Mouse (Mus musculus): ENCODE results near the gene Cox7b2. TPM values are rescaled to one million over a fixed set of nuclear protein-coding genes. Genes with fewer than 3 reads are reported as not detected.
"Not testable (repeated sequence)": the region's sequence is repeated elsewhere in the genome, so short reads cannot be mapped to it uniquely, and the experiment has no call there.

Gene Cox7b2
- 0.28 and 0.84 TPM in 2 replicates for polyA plus RNA-seq (2015; fragmentation: Nextera tagmentation; extraction: Ambion mirVana)

DNA sequence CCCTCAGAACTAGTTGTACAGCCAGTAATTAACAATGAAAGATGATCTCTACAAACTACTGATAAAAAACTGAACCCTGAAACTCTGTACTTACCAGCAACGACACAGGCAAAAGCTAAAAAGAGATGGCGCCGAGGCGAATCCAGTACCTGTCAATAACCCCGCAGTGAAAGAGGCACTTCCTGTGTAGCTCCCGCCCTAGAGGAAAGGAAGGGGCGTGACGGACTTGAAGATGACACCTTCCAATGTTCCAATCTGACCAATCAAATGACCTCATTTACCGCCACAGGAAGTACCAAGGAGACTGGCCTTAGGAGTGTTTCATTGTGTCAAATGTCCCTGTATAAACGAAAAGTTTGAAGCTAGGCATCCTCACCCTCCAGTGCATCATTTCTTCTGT, at the start of gene Cox7b2:
Cox7b2 (minus strand) TSS at position 127 of the 400 bp plus-strand sequence.
- Histone ChIP-seq H3K36me3 (no peaks in the 10 kb centered on the region), H3K27me3 (no peaks in the 10 kb centered on the region), H3K9ac (no peak within 1 kb of the TSS), H3K4me2 (no peak within 1 kb of the TSS), H3K27ac (no peak within 1 kb of the TSS), H3K9me3 (replicated peaks) (no peaks in the 10 kb centered on the region), H3K4me3 (no peak within 1 kb of the TSS), H3K4me1 (replicated peaks) (no peaks in the 10 kb centered on the region)
- ATAC-seq (replicated peaks; ENCODE audit: insufficient number of reproducible peaks, insufficient read depth, low FRiP score, low read depth): no peak
- WGBS: 90% methylated on average over 10 of the region's 10 CpGs

DNA sequence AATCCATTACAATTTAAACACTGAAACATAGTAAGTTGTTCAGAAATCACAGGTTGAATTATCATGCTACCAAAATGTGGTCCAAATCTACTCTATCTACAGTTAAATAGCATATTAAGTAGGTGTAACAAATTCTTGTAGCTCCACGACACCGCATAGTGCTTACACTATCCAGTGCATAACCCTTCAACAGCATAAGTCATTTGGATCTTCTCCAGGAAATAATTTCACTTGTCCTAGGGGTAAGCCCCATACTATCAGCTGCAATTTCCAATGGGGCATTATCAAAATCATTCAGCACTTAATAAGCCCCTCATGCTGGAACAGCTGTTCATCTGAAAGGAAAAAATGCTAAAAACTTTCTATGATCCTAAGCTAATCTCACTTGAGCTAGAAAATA, 47.3 kb upstream of the Cox7b2 start:
- Histone ChIP-seq H3K9me3 (replicated peaks) (no peaks in the 10 kb centered on the region), H3K4me1 (replicated peaks) (0 out of 2 replicates have a peak, but pooled peaks cover 6% of the 10 kb centered on the region), H3K36me3 (no peaks in the 10 kb centered on the region), H3K4me3 (no peak overlapping the region), H3K9ac (no peak overlapping the region), H3K27me3 (no peaks in the 10 kb centered on the region), H3K4me2 (no peak overlapping the region), H3K27ac (no peak overlapping the region)
- ATAC-seq (replicated peaks; ENCODE audit: insufficient number of reproducible peaks, insufficient read depth, low FRiP score, low read depth): no peak
- WGBS: 33% methylated on average over 2 of the region's 2 CpGs

DNA sequence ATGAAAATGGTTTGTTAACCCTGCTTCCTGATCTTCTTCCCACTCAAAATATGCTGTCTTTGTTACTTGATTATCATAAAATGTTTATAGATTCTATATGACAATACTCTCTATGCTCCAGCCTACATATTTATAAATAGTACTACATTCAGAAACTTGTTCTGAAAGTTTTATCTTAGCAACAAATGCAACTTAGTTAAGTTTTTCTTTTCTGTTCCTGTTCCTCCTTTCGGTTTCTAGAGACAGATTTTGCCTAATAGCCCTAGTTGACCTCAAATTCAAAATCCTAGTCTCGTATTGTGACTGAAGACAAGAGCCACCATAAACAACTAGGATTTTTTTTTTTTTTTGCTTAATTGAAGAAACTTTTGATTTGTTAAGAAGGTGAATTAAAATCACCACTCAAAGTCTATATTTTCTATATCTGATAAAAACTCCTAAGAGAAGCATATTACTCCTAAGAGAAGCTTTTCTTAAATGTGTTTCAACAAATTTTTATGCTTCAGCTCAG, 45.8 kb upstream of the Cox7b2 start:
- Histone ChIP-seq H3K9me3 (replicated peaks) (no peaks in the 10 kb centered on the region), H3K4me2 (no peak overlapping the region), H3K27ac (no peak overlapping the region), H3K9ac (no peak overlapping the region), H3K36me3 (no peaks in the 10 kb centered on the region), H3K27me3 (no peaks in the 10 kb centered on the region), H3K4me3 (no peak overlapping the region), H3K4me1 (replicated peaks) (0 out of 2 replicates have a peak, but pooled peaks cover 6% of the 10 kb centered on the region)
- WGBS: 81% methylated on average over 2 of the region's 2 CpGs
- no peak for ATAC-seq (replicated peaks; ENCODE audit: insufficient number of reproducible peaks, insufficient read depth, low FRiP score, low read depth)

DNA sequence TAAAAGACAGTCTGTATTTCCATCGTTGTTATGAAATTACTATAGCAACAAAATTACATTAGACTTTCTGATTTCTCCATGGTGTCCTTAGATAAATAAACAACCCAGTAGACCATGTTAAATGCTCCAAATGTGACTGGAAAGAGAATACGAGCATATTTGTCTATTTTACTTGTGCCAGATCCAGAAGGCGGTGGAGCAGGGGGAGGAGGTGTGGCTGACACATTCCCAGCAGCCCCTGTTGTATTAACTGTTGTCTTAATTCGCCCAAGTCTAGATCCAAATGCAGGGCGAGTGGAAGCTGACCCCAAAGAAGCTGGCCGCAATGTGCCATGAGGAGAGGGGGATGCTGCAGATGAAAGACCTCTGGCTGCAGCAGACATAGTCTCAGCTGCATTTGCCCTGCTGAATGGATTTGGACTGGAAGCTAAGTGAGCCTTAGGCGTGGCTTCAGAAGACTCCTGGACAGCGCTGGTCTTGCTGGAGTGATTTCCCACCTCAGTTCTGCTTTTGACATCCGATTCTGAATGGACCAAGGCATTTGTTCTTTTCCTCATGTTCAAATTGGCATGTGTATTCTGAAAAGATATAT, 23.7 kb upstream of the Cox7b2 start:
- Histone ChIP-seq H3K9ac (no peak overlapping the region), H3K27ac (no peak overlapping the region), H3K4me3 (no peak overlapping the region), H3K9me3 (replicated peaks) (no peaks in the 10 kb centered on the region), H3K36me3 (no peaks in the 10 kb centered on the region), H3K4me1 (replicated peaks) (no peaks in the 10 kb centered on the region), H3K27me3 (no peaks in the 10 kb centered on the region), H3K4me2 (no peak overlapping the region)
- 77% methylated on average over 9 of the region's 9 CpGs for WGBS
- ATAC-seq (replicated peaks; ENCODE audit: insufficient number of reproducible peaks, insufficient read depth, low FRiP score, low read depth): no peak

DNA sequence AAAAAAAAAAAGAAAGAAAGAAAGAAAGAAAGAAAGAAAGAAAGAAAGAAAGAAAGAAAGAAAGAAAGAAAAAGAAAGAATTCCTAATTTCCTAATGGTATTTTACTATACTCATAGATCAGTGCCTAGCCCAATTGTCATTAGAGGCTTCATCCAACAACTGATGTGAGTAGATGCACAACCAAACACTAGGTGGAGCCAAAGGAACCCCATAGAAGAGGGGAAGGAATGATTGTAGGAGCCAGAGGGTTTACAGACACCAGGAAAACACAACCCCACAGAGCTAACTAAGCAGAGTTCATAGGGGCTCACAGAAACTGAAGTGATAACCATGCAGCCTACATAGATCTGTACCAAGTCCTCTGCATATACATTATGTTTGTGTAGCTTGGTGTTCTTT, 2.5 kb downstream of the Cox7b2 start:
- no peak overlapping the region for H3K27ac ChIP-seq
- no peak overlapping the region for H3K4me3 ChIP-seq
- no peak overlapping the region for H3K9ac ChIP-seq
- H3K36me3 ChIP-seq: no peaks in the 10 kb centered on the region
- H3K4me1 ChIP-seq (replicated peaks): no peaks in the 10 kb centered on the region
- H3K27me3 ChIP-seq: no peaks in the 10 kb centered on the region
- ATAC-seq (replicated peaks; ENCODE audit: insufficient number of reproducible peaks, insufficient read depth, low FRiP score, low read depth): no peak
- no peak overlapping the region for H3K4me2 ChIP-seq
- no peaks in the 10 kb centered on the region for H3K9me3 ChIP-seq (replicated peaks)

DNA sequence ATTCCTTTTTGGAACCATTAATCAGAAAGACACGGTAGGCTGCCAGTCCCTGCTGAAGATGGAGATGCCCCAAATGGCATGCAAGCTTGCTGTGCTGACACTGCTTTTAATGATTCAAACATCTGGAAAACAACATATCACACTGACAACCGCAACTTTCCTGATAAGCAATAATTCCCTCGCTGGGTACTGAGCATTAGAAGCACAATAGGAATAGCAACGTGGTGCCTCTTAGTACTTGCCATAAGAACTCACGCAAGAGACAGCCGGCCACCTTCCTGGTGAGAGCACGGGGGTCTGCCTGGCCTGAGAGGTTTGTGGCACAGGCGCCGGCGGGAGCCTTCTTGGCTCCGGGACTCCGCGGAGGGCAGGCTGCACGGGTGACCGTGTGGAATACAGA, 22.5 kb downstream of the Cox7b2 start:
- not testable (repeated sequence) for H3K9ac ChIP-seq; H3K27me3 ChIP-seq; H3K4me1 ChIP-seq (replicated peaks); H3K36me3 ChIP-seq; ATAC-seq (replicated peaks; ENCODE audit: insufficient number of reproducible peaks, insufficient read depth, low FRiP score, low read depth); H3K4me2 ChIP-seq; H3K9me3 ChIP-seq (replicated peaks); H3K27ac ChIP-seq; H3K4me3 ChIP-seq
- WGBS: 66% methylated on average over 13 of the region's 15 CpGs

DNA sequence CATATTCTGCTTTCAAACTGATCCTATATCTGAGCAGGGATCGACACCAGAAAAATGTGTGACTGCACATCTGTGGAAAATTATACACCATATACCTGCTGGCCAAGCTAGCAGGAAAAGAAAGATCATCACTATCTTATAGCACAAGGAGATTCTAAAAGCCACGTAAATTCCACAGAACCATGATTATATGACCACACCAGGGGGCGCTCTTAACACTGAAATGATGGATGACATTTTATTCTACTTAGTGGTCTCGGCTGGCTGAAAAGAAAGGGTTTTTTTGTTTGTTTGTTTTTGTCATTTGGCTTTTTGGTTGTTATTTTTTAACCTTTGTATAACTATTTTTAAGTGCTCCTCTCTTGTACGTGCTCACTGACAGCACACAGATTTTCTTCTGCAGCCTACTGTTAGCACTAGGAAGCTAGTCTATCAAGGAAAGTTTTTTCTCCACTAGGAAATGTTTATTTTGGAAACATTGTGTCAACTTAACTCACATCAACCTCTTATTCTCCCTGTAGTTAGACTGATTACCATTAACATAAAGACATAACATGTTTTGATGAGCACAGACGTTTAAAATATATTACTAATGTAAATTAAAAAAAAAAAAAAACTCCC, 45.8 kb downstream of the Cox7b2 start:
- 18% methylated on average over 6 of the region's 6 CpGs for WGBS
- H3K4me1 ChIP-seq (replicated peaks): no peaks in the 10 kb centered on the region
- H3K27ac ChIP-seq: no peak overlapping the region
- H3K9me3 ChIP-seq (replicated peaks): no peaks in the 10 kb centered on the region
- H3K4me3 ChIP-seq: no peak overlapping the region
- ATAC-seq (replicated peaks; ENCODE audit: insufficient number of reproducible peaks, insufficient read depth, low FRiP score, low read depth): no peak
- H3K27me3 ChIP-seq: no peaks in the 10 kb centered on the region
- H3K36me3 ChIP-seq: no peaks in the 10 kb centered on the region
- no peak overlapping the region; the same call in 1 of the 2 replicates for H3K4me2 ChIP-seq
- no peak overlapping the region for H3K9ac ChIP-seq

DNA sequence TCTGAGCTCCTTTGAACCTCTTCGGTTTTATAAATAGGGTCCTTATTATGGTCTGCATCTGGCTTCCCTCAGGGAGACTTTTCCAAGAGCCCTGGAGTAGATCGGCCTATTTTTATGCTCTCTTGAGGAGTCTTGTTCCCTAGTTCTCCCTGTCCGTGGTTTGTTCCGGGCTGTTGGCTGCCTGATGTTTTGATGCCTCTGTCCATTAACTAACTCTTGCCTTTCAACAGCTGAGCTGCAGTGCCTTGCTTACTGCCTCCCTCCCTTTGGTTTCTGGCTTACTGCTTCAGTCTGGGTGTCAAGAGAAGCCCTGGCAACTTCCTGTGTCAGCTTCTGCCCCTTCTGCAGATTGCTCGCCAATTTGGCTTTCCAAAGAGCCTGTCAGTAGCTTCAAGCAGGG, 52.4 kb downstream of the Cox7b2 start:
- no peak for ATAC-seq (replicated peaks; ENCODE audit: insufficient number of reproducible peaks, insufficient read depth, low FRiP score, low read depth)
- Histone ChIP-seq H3K4me3 (no peak overlapping the region), H3K36me3 (no peaks in the 10 kb centered on the region), H3K27me3 (no peaks in the 10 kb centered on the region), H3K9ac (no peak overlapping the region), H3K4me2 (no peak overlapping the region), H3K4me1 (replicated peaks) (no peaks in the 10 kb centered on the region), H3K27ac (no peak overlapping the region), H3K9me3 (replicated peaks) (no peaks in the 10 kb centered on the region)
- 24% methylated on average over 5 of the region's 5 CpGs for WGBS

DNA sequence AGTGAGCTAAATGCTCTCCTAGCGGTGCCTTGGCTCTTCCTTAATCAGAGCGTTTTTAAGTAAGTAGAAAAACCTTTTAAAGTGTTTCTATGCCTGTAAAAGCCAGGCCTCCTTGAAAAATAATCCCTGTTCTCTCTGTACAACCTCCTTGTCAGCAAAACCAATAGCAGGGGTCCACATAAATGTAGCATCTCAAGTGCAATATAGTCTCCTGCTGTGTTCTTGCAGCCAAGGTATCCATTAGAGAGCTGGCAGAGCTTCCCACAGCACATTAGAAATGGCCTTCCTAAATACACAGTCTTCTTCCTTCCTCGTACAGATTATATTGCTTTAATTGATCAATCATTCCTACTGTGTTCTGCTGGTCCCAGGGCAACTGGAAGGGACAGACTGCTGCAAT, 91.0 kb downstream of the Cox7b2 start:
- Histone ChIP-seq H3K9ac (no peak overlapping the region), H3K27me3 (no peaks in the 10 kb centered on the region), H3K27ac (no peak overlapping the region), H3K9me3 (replicated peaks) (no peaks in the 10 kb centered on the region), H3K4me1 (replicated peaks) (no peaks in the 10 kb centered on the region), H3K4me2 (no peak overlapping the region), H3K4me3 (no peak overlapping the region), H3K36me3 (no peaks in the 10 kb centered on the region)
- no peak for ATAC-seq (replicated peaks; ENCODE audit: insufficient number of reproducible peaks, insufficient read depth, low FRiP score, low read depth)
- 44% methylated on average over 3 of the region's 3 CpGs for WGBS

DNA sequence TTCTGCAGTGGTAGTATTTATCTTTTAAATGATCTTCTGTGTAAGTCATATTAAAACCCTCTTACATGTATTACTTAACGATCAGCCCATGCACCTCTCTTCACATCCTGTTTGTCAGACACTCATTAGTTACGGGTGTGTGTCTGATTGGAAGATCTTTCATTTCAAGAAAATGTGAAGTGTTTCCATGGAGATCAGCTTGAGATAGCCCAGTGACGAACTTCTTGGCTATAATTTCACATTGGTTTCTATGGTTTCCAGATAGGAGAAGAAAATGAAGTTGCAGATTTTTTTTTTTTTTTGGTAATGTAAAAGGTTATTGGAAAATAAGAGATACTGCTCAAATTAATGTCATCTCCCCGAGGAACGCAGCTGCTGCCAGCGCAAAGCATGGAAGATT, 107.8 kb downstream of the Cox7b2 start:
- WGBS: 75% methylated on average over 6 of the region's 6 CpGs

More for the DNA sequence above, 107.8 kb downstream of the Cox7b2 start:
- H3K27ac ChIP-seq: no peak overlapping the region
- no peaks in the 10 kb centered on the region for H3K27me3 ChIP-seq
- H3K9ac ChIP-seq: no peak overlapping the region
- H3K36me3 ChIP-seq: no peaks in the 10 kb centered on the region
- no peaks in the 10 kb centered on the region for H3K4me1 ChIP-seq (replicated peaks)
- ATAC-seq (replicated peaks; ENCODE audit: insufficient number of reproducible peaks, insufficient read depth, low FRiP score, low read depth): no peak
- H3K4me3 ChIP-seq: no peak overlapping the region
- no peak overlapping the region for H3K4me2 ChIP-seq
- H3K9me3 ChIP-seq (replicated peaks): no peaks in the 10 kb centered on the region
